Mouse (Mus musculus): Measurements from ENCODE around the gene Adsl. TPM values are rescaled to one million over a fixed set of nuclear protein-coding genes. Genes with fewer than 3 reads are reported as not detected.
"Not testable (repeated sequence)": the region's sequence is repeated elsewhere in the genome, so short reads cannot be mapped to it uniquely, and the experiment has no call there.

The Adsl gene
- polyA plus RNA-seq (2014; fragmentation: Nextera tagmentation; extraction: Ambion mirVana), result 256 and 262 TPM in 2 replicates

DNA sequence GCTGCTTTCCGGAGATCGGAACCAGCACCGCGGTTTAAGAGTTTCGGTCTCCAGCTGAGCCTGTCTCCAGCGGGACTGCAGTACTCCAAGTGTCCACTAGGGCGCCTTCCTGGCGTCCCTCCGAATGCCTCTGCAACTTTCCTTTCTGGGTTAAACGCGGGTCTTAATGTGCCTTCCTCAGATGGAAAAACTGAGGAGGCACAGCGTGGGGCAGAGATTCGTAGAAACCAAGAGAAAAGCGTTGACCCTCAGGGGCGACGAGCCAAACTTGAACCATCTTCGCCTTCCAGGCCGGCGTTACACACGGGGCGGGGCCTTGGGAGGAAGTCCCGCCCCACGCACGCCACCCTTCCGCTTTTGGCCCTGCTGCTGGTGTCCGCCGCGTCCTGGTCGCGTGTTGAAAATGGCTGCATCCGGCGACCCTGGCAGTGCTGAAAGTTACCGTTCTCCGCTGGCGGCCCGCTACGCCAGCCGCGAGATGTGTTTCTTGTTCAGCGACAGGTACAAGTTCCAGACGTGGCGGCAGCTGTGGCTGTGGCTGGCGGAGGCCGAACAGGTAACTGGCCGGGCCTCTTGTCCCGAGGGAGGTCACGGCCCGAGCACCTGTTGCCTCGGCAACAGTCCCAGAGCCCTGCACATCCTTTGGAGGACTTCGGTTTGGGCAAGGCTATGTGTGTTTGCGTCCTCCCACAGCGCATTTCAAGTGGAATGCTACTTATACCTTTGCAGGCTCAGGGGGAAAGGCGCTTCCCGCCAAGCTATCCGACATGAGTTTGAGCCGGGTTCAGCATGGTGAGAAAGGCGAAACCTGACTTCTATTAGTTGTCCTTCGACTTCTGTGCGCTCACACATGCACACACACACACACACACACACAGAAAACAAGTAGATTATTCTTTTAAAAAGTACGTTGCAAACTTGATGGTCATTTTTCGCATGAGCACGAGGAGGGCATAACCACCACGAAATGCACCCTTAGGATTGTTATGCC, at the start of gene Adsl:
TSS of gene Adsl (plus strand) at position 346 of the 991 bp plus-strand sequence.
- peak; percentile 91 for ATAC-seq (replicated peaks; ENCODE audit: low FRiP score)
- Histone ChIP-seq H3K4me2 (peak within 1 kb of the TSS; percentile 71), H3K9ac (ENCODE audit: low read depth, low read length) (peak within 1 kb of the TSS; percentile 87), H3K27ac (ENCODE audit: low read depth, low read length) (peak within 1 kb of the TSS; percentile 57; the same call in 1 of the 2 replicates), H3K4me3 (ENCODE audit: low read depth, low read length) (peak within 1 kb of the TSS; percentile 82), H3K4me1 (replicated peaks; ENCODE audit: control insufficient read depth, insufficient read depth, low read length) (peaks cover 12% of the 10 kb centered on the region), H3K36me3 (ENCODE audit: control insufficient read depth, insufficient read depth, low read length) (peaks cover 14% of the 10 kb centered on the region), H3K9me3 (ENCODE audit: control insufficient read depth, low read length) (no peaks in the 10 kb centered on the region), H3K27me3 (replicated peaks; ENCODE audit: control insufficient read depth, insufficient read depth, low read length) (no peaks in the 10 kb centered on the region)
- WGBS, result under 1% methylated on average over 63 of the region's 63 CpGs
- DNase-seq (ENCODE audit: low spot score), result peak; percentile 93

DNA sequence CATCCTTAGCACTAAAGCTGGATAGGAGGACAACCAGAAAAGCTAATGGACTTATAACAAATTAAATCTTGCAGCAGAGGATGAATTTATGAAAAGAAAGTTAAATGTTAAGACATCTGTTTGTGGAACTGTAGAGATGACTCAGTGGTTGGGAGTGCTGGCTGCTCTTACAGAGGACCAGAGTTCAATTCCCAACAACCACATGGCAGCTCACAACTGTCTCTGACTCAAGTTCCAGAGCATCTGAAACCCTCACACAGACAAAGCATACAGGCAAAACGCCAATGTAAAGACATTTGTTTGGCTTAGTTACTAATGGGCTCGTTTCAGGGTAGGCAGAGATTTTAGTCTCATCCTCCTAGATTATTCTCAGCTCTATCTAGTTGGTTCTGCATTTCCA, 48.5 kb upstream of the Adsl start:
- 81% methylated on average over 2 of the region's 2 CpGs for WGBS
- H3K4me2 ChIP-seq, result no peak overlapping the region
- H3K9ac ChIP-seq (ENCODE audit: low read depth, low read length), result no peak overlapping the region
- H3K27ac ChIP-seq (ENCODE audit: low read depth, low read length), result no peak overlapping the region
- H3K9me3 ChIP-seq (ENCODE audit: control insufficient read depth, low read length), result no peaks in the 10 kb centered on the region
- no peaks in the 10 kb centered on the region for H3K4me1 ChIP-seq (replicated peaks; ENCODE audit: control insufficient read depth, insufficient read depth, low read length)
- ATAC-seq (replicated peaks; ENCODE audit: low FRiP score) (no peak), DNase-seq (ENCODE audit: low spot score) (no peak)
- no peak overlapping the region for H3K4me3 ChIP-seq (ENCODE audit: low read depth, low read length)
- H3K27me3 ChIP-seq (replicated peaks; ENCODE audit: control insufficient read depth, insufficient read depth, low read length), result no peaks in the 10 kb centered on the region
- H3K36me3 ChIP-seq (ENCODE audit: control insufficient read depth, insufficient read depth, low read length), result peaks cover 48% of the 10 kb centered on the region

DNA sequence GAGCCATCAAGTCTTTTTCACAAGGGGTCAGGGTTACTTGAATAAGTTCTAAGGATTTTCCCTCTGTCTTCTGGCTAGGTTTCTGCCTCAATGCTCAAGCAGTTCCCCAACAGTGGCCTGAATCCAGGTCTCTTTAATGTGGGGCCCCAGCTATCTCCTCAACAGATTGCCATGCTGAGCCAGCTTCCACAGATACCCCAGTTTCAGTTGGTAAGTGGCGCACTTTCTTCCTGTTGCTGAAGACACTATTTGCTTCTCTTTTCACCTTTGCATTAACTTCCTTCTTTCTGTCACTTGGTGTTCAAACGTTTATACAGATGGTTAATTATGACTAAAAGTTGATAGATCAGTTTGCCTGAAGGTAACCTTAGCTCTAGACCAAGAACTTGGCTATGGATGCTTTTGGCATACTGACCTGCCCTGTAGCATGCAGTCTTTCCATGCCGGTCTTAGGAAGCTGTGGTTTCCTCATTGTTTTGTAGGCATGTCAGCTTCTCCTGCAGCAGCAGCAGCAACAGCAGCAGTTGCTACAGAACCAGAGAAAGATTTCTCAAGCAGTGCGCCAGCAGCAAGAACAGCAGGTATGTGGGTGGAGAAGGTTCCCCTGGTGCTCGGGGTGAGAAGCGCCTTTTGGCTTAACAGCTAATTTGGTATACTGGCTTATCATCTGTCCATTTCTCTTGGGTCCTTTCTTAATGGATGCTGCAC, 46.3 kb upstream of the Adsl start:
- no peak overlapping the region for H3K4me2 ChIP-seq
- peaks cover 41% of the 10 kb centered on the region for H3K36me3 ChIP-seq (ENCODE audit: control insufficient read depth, insufficient read depth, low read length)
- H3K4me1 ChIP-seq (replicated peaks; ENCODE audit: control insufficient read depth, insufficient read depth, low read length), result no peaks in the 10 kb centered on the region
- H3K27ac ChIP-seq (ENCODE audit: low read depth, low read length), result no peak overlapping the region
- H3K4me3 ChIP-seq (ENCODE audit: low read depth, low read length), result no peak overlapping the region
- no peaks in the 10 kb centered on the region for H3K9me3 ChIP-seq (ENCODE audit: control insufficient read depth, low read length)
- H3K9ac ChIP-seq (ENCODE audit: low read depth, low read length), result no peak overlapping the region
- no peak for DNase-seq (ENCODE audit: low spot score)
- no peak for ATAC-seq (replicated peaks; ENCODE audit: low FRiP score)
- WGBS, result 73% methylated on average over 6 of the region's 6 CpGs
- no peaks in the 10 kb centered on the region for H3K27me3 ChIP-seq (replicated peaks; ENCODE audit: control insufficient read depth, insufficient read depth, low read length)

DNA sequence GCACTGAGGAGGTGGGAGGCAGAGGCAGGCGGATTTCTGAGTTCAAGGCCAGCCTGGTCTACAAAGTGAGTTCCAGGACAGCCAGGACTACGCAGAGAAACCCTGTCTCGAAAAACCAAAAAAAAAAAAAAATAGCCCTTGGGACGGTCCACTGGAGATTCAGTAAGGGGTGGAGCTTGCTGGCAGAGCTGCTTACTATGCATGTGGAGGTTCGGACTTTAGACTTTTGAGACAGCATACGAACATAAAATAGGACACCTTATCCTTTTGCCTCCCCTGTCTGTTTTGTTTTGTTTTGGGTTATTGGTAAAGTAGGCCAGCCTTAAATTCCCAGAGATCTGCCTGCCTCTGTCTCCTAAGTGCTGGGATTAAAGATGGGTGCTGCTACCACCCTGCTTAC, 43.5 kb upstream of the Adsl start:
- not testable (repeated sequence) for H3K9me3 ChIP-seq (ENCODE audit: control insufficient read depth, low read length); H3K27me3 ChIP-seq (replicated peaks; ENCODE audit: control insufficient read depth, insufficient read depth, low read length); H3K4me2 ChIP-seq; H3K9ac ChIP-seq (ENCODE audit: low read depth, low read length); H3K27ac ChIP-seq (ENCODE audit: low read depth, low read length); DNase-seq (ENCODE audit: low spot score); H3K4me3 ChIP-seq (ENCODE audit: low read depth, low read length); H3K4me1 ChIP-seq (replicated peaks; ENCODE audit: control insufficient read depth, insufficient read depth, low read length); ATAC-seq (replicated peaks; ENCODE audit: low FRiP score)
- WGBS, result 94% methylated on average over 6 of the region's 6 CpGs
- H3K36me3 ChIP-seq (ENCODE audit: control insufficient read depth, insufficient read depth, low read length), result peaks cover 28% of the 10 kb centered on the region

DNA sequence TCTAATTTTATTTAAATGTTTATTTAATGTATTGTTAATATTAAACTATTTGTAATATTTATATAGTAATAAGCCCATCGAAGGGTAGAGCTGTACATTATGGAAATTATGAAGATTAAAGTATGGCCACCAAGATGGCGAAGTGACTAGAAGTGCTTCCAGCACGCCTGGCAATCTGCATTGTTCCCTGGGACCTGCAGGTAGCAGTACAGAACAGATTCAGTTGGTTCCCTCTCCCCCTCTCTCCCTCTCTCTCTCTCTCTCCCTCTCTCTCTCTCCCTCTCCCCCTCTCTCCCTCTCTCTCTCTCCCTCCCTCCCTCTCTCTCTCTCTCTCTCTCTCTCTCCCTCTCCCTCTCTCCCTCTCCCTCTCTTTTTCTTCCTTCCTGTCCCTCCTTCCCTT, 38.1 kb upstream of the Adsl start:
- ATAC-seq (replicated peaks; ENCODE audit: low FRiP score) (0 out of 2 replicates have a peak, but pooled peaks have one; percentile 6), DNase-seq (ENCODE audit: low spot score) (no peak)
- peaks cover 17% of the 10 kb centered on the region for H3K4me1 ChIP-seq (replicated peaks; ENCODE audit: control insufficient read depth, insufficient read depth, low read length)
- H3K9me3 ChIP-seq (ENCODE audit: control insufficient read depth, low read length), result no peaks in the 10 kb centered on the region
- H3K4me3 ChIP-seq (ENCODE audit: low read depth, low read length), result no peak overlapping the region
- peak overlapping the region; percentile 91 for H3K27ac ChIP-seq (ENCODE audit: low read depth, low read length)
- WGBS, result 86% methylated on average over 3 of the region's 3 CpGs
- no peak overlapping the region for H3K9ac ChIP-seq (ENCODE audit: low read depth, low read length)
- no peak overlapping the region; the same call in 1 of the 2 replicates for H3K4me2 ChIP-seq
- no peaks in the 10 kb centered on the region for H3K27me3 ChIP-seq (replicated peaks; ENCODE audit: control insufficient read depth, insufficient read depth, low read length)
- peaks cover 35% of the 10 kb centered on the region for H3K36me3 ChIP-seq (ENCODE audit: control insufficient read depth, insufficient read depth, low read length)

DNA sequence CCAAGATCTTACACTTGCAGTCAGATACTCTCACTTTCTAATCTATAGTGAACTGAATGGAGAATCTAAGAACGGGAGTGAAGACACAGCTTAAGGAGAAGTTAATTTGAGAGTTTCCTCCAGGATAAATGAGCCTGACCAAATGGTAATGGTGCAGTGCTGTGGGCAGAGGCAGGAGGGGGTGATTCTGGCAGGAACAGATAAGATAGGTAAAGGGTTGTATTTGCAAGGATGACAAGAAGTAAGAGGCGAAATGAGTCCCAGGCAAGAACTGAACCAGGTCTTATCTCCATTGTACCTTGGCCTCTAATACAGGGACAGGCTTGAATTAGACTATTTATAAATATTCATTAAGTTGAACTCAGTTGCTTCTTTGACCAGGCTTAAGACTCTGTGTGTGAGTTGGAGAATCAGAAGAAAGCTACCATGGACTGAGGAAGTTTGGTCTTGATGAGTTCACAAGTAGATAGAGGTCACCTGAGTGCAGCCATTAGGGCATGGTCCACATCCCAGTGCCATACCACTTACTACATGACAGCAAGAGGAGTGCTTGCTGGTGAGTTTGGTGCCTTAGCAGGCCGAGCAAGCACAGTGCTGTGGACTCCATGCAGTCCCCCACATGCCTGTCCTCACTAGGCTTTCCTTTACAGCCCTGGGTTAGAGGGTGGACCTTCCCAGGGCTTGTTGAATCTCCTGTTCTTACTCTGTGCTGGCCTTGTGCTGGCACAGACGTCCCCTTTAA, 37.3 kb upstream of the Adsl start:
- H3K9ac ChIP-seq (ENCODE audit: low read depth, low read length), result 0 out of 2 replicates have a peak overlapping the region, but pooled peaks have one; percentile 38
- H3K4me2 ChIP-seq, result peak overlapping the region; percentile 36
- 58% methylated on average over 4 of the region's 4 CpGs for WGBS
- ATAC-seq (replicated peaks; ENCODE audit: low FRiP score) (peak; percentile 97), DNase-seq (ENCODE audit: low spot score) (peak; percentile 36)
- H3K36me3 ChIP-seq (ENCODE audit: control insufficient read depth, insufficient read depth, low read length), result peaks cover 34% of the 10 kb centered on the region
- H3K27me3 ChIP-seq (replicated peaks; ENCODE audit: control insufficient read depth, insufficient read depth, low read length), result no peaks in the 10 kb centered on the region
- peaks cover 17% of the 10 kb centered on the region for H3K4me1 ChIP-seq (replicated peaks; ENCODE audit: control insufficient read depth, insufficient read depth, low read length)
- no peak overlapping the region for H3K4me3 ChIP-seq (ENCODE audit: low read depth, low read length)
- peak overlapping the region; percentile 91 for H3K27ac ChIP-seq (ENCODE audit: low read depth, low read length)
- H3K9me3 ChIP-seq (ENCODE audit: control insufficient read depth, low read length), result no peaks in the 10 kb centered on the region

DNA sequence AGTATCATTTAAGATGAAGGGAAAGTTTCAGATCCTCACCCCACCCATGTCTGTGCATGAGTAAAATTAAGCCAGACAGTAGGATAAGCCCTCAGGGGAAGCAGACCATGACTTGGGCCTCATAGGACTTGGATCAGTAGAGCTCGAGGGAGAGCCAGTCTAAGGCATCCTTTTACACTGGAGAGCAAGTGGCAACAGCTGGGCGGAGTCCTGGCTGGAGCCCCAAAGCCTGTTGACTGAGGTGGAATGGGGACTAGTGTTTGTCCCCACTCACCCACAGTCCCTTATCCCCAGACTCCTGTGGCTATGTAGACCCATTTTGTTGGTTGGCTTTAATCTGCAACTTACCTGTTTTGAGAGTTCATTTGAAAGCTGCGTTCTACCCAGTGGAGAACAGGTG, 36.1 kb upstream of the Adsl start:
- no peak overlapping the region for H3K27ac ChIP-seq (ENCODE audit: low read depth, low read length)
- no peak overlapping the region for H3K9ac ChIP-seq (ENCODE audit: low read depth, low read length)
- H3K4me3 ChIP-seq (ENCODE audit: low read depth, low read length), result no peak overlapping the region

DNA sequence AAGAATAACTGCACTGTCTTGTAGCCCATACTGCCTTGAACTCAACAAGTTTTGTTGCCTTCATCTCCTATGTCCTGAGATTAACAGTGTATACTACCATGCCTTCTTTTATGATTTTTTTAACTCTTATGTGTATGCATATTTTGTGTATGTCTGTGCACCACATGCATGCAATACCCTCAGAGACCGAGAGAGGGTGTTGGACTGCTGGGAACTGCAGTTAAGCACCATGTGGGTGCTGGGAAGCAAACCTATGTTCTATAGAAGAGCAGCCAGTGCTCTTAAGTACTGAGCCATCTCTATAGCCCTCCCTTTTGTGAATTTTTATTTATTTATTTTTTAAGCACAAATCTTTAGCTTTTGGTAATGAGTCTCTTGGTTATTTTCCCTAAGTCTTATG, 34.5 kb upstream of the Adsl start:
- H3K27ac ChIP-seq (ENCODE audit: low read depth, low read length), result no peak overlapping the region
- WGBS, result 88% methylated on average over 1 of the region's 1 CpGs
- H3K9ac ChIP-seq (ENCODE audit: low read depth, low read length), result no peak overlapping the region

More for the DNA sequence above, 36.1 kb upstream of the Adsl start:
- Histone ChIP-seq H3K4me1 (replicated peaks; ENCODE audit: control insufficient read depth, insufficient read depth, low read length) (peaks cover 17% of the 10 kb centered on the region), H3K27me3 (replicated peaks; ENCODE audit: control insufficient read depth, insufficient read depth, low read length) (no peaks in the 10 kb centered on the region), H3K36me3 (ENCODE audit: control insufficient read depth, insufficient read depth, low read length) (peaks cover 38% of the 10 kb centered on the region), H3K4me2 (no peak overlapping the region), H3K9me3 (ENCODE audit: control insufficient read depth, low read length) (no peaks in the 10 kb centered on the region)
- ATAC-seq (replicated peaks; ENCODE audit: low FRiP score) (no peak), DNase-seq (ENCODE audit: low spot score) (no peak)
- WGBS, result 84% methylated on average over 3 of the region's 3 CpGs

More for the DNA sequence above, 34.5 kb upstream of the Adsl start:
- H3K4me1 ChIP-seq (replicated peaks; ENCODE audit: control insufficient read depth, insufficient read depth, low read length), result peaks cover 17% of the 10 kb centered on the region
- no peaks in the 10 kb centered on the region for H3K9me3 ChIP-seq (ENCODE audit: control insufficient read depth, low read length)
- DNase-seq (ENCODE audit: low spot score) (no peak), ATAC-seq (replicated peaks; ENCODE audit: low FRiP score) (no peak)
- no peaks in the 10 kb centered on the region for H3K27me3 ChIP-seq (replicated peaks; ENCODE audit: control insufficient read depth, insufficient read depth, low read length)
- no peak overlapping the region for H3K4me2 ChIP-seq
- H3K36me3 ChIP-seq (ENCODE audit: control insufficient read depth, insufficient read depth, low read length), result peaks cover 44% of the 10 kb centered on the region
- no peak overlapping the region for H3K4me3 ChIP-seq (ENCODE audit: low read depth, low read length)
